Mouse (Mus musculus): ENCODE results near the gene Iah1. TPM values are rescaled to one million over a fixed set of nuclear protein-coding genes. Genes with fewer than 3 reads are reported as not detected.
A peak's percentile ranks its signal among the peaks of the same experiment; 100 is the strongest.

The Iah1 gene
- polyA plus RNA-seq, 1 experiment = 79.5 TPM

GRCm38 (mm10) chr12:21350113-21350876, 34.1 kb downstream of the Iah1 start:
- TF ChIP-seq SRF (IDR thresholded peaks at IDR 0.05; ENCODE audit: control insufficient read depth, insufficient read length, low read depth) = no peak
- TF ChIP-seq POLR2AphosphoS2 (IDR thresholded peaks at IDR 0.05; ENCODE audit: insufficient read length, low read depth) = no peak
- no peak for TF ChIP-seq E2F4 (IDR thresholded peaks at IDR 0.05; ENCODE audit: insufficient read depth)
- no peak for TF ChIP-seq MYOG (IDR thresholded peaks at IDR 0.05; ENCODE audit: control insufficient read depth in 1 of 3, insufficient read depth in 1 of 3, insufficient read length in 2 of 3, low read depth in 2 of 3)
- no peak for TF ChIP-seq REST (IDR thresholded peaks at IDR 0.05; ENCODE audit: insufficient read depth, insufficient read length)

GRCm38 (mm10) chr12:21353681-21354080, 37.5 kb downstream of the Iah1 start:
- no peaks in the 10 kb centered on the region for H3K79me2 ChIP-seq (ENCODE audit: control insufficient read depth, insufficient read depth)
- peaks cover 11% of the 10 kb centered on the region for H3K36me3 ChIP-seq (ENCODE audit: control insufficient read depth, insufficient read depth)
- TF ChIP-seq POLR2AphosphoS2 (IDR thresholded peaks at IDR 0.05; ENCODE audit: insufficient read length, low read depth) (no peak), TCF3 (IDR thresholded peaks at IDR 0.05; ENCODE audit: insufficient read length, low read depth) (no peak), MYOG (IDR thresholded peaks at IDR 0.05; ENCODE audit: control insufficient read depth in 1 of 3, insufficient read depth in 1 of 3, insufficient read length in 2 of 3, low read depth in 2 of 3) (no peak), MYOD1 (IDR thresholded peaks at IDR 0.05; ENCODE audit: control insufficient read depth in 1 of 3, insufficient read length in 2 of 3, low read depth in 2 of 3) (no peak)

More at GRCm38 (mm10) chr12:21350113-21350876, 34.1 kb downstream of the Iah1 start:
- Histone ChIP-seq H3K4me2 (ENCODE audit: low read depth) (no peak overlapping the region), H3K4me3 (no peak overlapping the region), H3K27me3 (ENCODE audit: control insufficient read depth, insufficient read depth, insufficient read length) (no peaks in the 10 kb centered on the region), H3ac (ENCODE audit: control insufficient read depth, insufficient read length) (no peak overlapping the region), H3K36me3 (ENCODE audit: control insufficient read depth, insufficient read depth) (peaks cover 33% of the 10 kb centered on the region), H3K79me2 (ENCODE audit: control insufficient read depth, insufficient read depth) (no peaks in the 10 kb centered on the region)

GRCm38 (mm10) chr12:21362686-21363085, 46.5 kb downstream of the Iah1 start:
- no peak for TF ChIP-seq E2F4 (IDR thresholded peaks at IDR 0.05; ENCODE audit: insufficient read depth)
- no peak for TF ChIP-seq REST (IDR thresholded peaks at IDR 0.05; ENCODE audit: insufficient read depth, insufficient read length)
- TF ChIP-seq USF1 (IDR thresholded peaks at IDR 0.05; ENCODE audit: low read depth) = no peak
- TF ChIP-seq TCF3 (IDR thresholded peaks at IDR 0.05; ENCODE audit: insufficient read length, low read depth) = no peak
- TF ChIP-seq MYOG (IDR thresholded peaks at IDR 0.05; ENCODE audit: control insufficient read depth in 1 of 3, insufficient read depth in 1 of 3, insufficient read length in 2 of 3, low read depth in 2 of 3) = no peak
- TF ChIP-seq POLR2AphosphoS2 (IDR thresholded peaks at IDR 0.05; ENCODE audit: insufficient read length, low read depth) = no peak
- no peak for TF ChIP-seq TCF12 (IDR thresholded peaks at IDR 0.05; ENCODE audit: insufficient read depth, poor library complexity, severe bottlenecking)
- no peak for TF ChIP-seq MAX (IDR thresholded peaks at IDR 0.05; ENCODE audit: low read depth)
- TF ChIP-seq POLR2A (IDR thresholded peaks at IDR 0.05; ENCODE audit: insufficient read length, low read depth) = no peak
- no peak for TF ChIP-seq MYOD1 (IDR thresholded peaks at IDR 0.05; ENCODE audit: control insufficient read depth in 1 of 3, insufficient read length in 2 of 3, low read depth in 2 of 3)
- peaks cover 29% of the 10 kb centered on the region for H3K79me2 ChIP-seq (ENCODE audit: control insufficient read depth, insufficient read depth)
- no peaks in the 10 kb centered on the region for H3K36me3 ChIP-seq (ENCODE audit: control insufficient read depth, insufficient read depth)
- peak overlapping the region; percentile 18 for H3K4me2 ChIP-seq (ENCODE audit: low read depth)
- H3K27me3 ChIP-seq (ENCODE audit: control insufficient read depth, insufficient read depth, insufficient read length) = no peaks in the 10 kb centered on the region
- H3ac ChIP-seq (ENCODE audit: control insufficient read depth, insufficient read length) = no peak overlapping the region
- no peak overlapping the region for H3K4me3 ChIP-seq

More at GRCm38 (mm10) chr12:21353681-21354080, 37.5 kb downstream of the Iah1 start:
- H3K27me3 ChIP-seq (ENCODE audit: control insufficient read depth, insufficient read depth, insufficient read length) = no peaks in the 10 kb centered on the region
- H3K4me3 ChIP-seq = no peak overlapping the region
- no peak overlapping the region for H3ac ChIP-seq (ENCODE audit: control insufficient read depth, insufficient read length)
- no peak overlapping the region for H3K4me2 ChIP-seq (ENCODE audit: low read depth)

GRCm38 (mm10) chr12:21363195-21363594, 47.0 kb downstream of the Iah1 start:
- no peaks in the 10 kb centered on the region for H3K27me3 ChIP-seq (ENCODE audit: control insufficient read depth, insufficient read depth, insufficient read length)
- TF ChIP-seq MYOG (IDR thresholded peaks at IDR 0.05; ENCODE audit: control insufficient read depth in 1 of 3, insufficient read depth in 1 of 3, insufficient read length in 2 of 3, low read depth in 2 of 3) (peak in 1 of 3 experiments; percentile 63), REST (IDR thresholded peaks at IDR 0.05; ENCODE audit: insufficient read depth, insufficient read length) (no peak), CEBPB (IDR thresholded peaks at IDR 0.05; ENCODE audit: insufficient read depth, poor library complexity, severe bottlenecking) (no peak), MYOD1 (IDR thresholded peaks at IDR 0.05; ENCODE audit: control insufficient read depth in 1 of 3, insufficient read length in 2 of 3, low read depth in 2 of 3) (peak in 2 of 3 experiments; percentile 15 to 81), TCF12 (IDR thresholded peaks at IDR 0.05; ENCODE audit: insufficient read depth, poor library complexity, severe bottlenecking) (no peak)
- no peak overlapping the region for H3K4me3 ChIP-seq
- H3K36me3 ChIP-seq (ENCODE audit: control insufficient read depth, insufficient read depth) = no peaks in the 10 kb centered on the region
- H3K79me2 ChIP-seq (ENCODE audit: control insufficient read depth, insufficient read depth) = peaks cover 32% of the 10 kb centered on the region
- H3ac ChIP-seq (ENCODE audit: control insufficient read depth, insufficient read length) = no peak overlapping the region
- H3K4me2 ChIP-seq (ENCODE audit: low read depth) = no peak overlapping the region

- Histone ChIP-seq H3ac (ENCODE audit: control insufficient read depth, insufficient read length) (no peak overlapping the region), H3K27me3 (ENCODE audit: control insufficient read depth, insufficient read depth, insufficient read length) (no peaks in the 10 kb centered on the region), H3K4me2 (ENCODE audit: low read depth) (no peak overlapping the region), H3K79me2 (ENCODE audit: control insufficient read depth, insufficient read depth) (peaks cover 47% of the 10 kb centered on the region), H3K4me3 (no peak overlapping the region), H3K36me3 (ENCODE audit: control insufficient read depth, insufficient read depth) (no peaks in the 10 kb centered on the region)
- TF ChIP-seq CEBPB (IDR thresholded peaks at IDR 0.05; ENCODE audit: insufficient read depth, poor library complexity, severe bottlenecking) (no peak), USF1 (IDR thresholded peaks at IDR 0.05; ENCODE audit: low read depth) (no peak), TCF3 (IDR thresholded peaks at IDR 0.05; ENCODE audit: insufficient read length, low read depth) (no peak), REST (IDR thresholded peaks at IDR 0.05; ENCODE audit: insufficient read depth, insufficient read length) (no peak), TCF12 (IDR thresholded peaks at IDR 0.05; ENCODE audit: insufficient read depth, poor library complexity, severe bottlenecking) (no peak), POLR2AphosphoS2 (IDR thresholded peaks at IDR 0.05; ENCODE audit: insufficient read length, low read depth) (no peak), E2F4 (IDR thresholded peaks at IDR 0.05; ENCODE audit: insufficient read depth) (no peak), MYOG (IDR thresholded peaks at IDR 0.05; ENCODE audit: control insufficient read depth in 1 of 3, insufficient read depth in 1 of 3, insufficient read length in 2 of 3, low read depth in 2 of 3) (no peak)
These were observed 48.6 kb downstream of the Iah1 start for GRCm38 (mm10) chr12:21364624-21365435.
